Mouse (Mus musculus) CD4-positive naive resting alpha-beta T cell, adult 76 days (primary cell): ENCODE measurements around the gene Kcnq1. TPM values are rescaled to one million over a fixed set of nuclear protein-coding genes. Genes with fewer than 3 reads are reported as not detected.

ENCODE experiments used
- total RNA-seq: library from RNA; stranded (reverse); gene quantifications from one replicate; pipeline ENCODE4 v1.2.4, GENCODE M21; 2023

Gene Kcnq1
- total RNA-seq = not detected

DNA sequence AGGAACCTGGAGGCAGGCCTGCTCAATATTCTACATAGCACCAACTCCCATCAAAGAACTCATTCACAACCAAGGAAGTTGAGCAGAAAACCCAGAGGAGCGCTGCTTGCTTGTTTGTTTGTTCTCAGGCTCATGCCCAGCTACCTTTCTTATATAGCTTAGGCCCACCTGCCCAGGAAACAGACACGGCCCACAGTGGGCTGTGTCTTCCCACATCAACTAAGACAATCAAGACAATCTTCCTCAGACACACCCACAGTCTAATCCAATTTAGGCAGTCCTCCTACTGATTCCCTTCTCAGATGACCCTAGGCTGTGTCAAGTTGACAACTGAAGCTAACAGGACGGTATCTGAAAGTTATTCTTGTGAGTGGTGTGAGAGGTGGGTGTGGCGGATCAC lies at the start of gene Kcnq1:
Kcnq1 (plus strand) TSS at position 301 of the 400 bp plus-strand sequence.

DNA sequence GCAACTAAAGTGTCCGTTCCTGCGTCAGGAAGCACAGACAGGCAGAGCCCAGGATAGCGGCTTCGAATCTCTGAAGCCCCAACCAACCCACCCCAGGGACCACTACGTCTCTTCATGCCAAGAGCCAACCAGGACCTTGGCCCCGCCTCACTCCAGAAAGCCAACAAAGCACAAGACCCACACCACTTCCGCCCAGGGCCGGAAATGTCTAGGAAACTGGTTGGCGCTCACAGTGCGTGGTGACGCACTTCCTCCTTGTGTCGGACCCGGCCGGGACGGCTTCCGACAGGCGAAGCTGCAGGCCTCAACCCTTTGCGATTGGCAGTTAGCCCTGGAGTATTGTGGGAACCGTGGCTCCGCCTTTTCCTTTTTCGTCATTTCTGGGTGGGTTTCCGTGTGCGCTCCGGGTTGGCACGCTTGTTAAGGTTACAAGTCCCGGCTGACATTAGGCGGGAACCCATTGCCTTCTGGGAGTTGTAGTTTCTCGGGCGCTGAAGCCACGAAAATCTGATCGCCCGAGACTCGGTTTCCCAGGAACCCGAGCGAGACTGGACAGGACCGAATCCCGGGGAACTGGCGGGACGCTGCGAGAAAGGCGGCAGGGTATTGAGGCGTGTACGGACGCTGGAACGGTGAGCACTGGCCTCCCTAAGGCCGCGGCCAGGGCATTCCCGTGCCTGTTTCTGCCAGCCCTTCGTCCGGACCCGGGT lies 37.1 kb upstream of the Kcnq1 start, which contains the start of gene Tssc4:
Tssc4 (plus strand) TSS at position 368 of the 710 bp plus-strand sequence.

GRCm38 (mm10) chr7:143094592-143095553 lies 11.3 kb upstream of the Kcnq1 start, which contains the start of gene Trpm5:
Gene Trpm5 (minus strand): TSS chr7:143094642.

DNA sequence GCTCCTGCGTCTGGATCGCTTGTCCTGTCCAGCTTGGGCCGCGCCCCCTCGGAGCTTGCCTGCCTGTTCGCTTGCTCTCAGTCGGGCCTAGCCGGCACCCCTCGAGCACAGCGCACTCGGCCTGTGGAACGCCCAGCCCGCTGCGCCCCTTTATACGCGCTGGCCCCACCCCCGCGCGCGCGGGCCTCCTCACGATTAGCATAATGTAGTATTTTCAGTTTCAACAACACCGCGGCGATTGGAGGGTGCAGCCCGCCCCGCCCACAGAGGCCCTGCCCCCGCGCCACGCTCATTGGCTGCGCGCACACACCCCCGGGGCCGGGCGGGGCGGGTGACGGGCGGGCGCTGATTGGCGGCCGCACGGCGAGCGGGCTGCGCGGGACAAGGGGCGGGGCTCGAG lies 354.7 kb downstream of the Kcnq1 start, which contains the start of gene Cdkn1c:
Cdkn1c (minus strand) TSS at position 177 of the 400 bp plus-strand sequence.

GRCm38 (mm10) chr7:143473347-143474101 lies 367.4 kb downstream of the Kcnq1 start, which contains the start of gene Slc22a18:
Gene Slc22a18 (plus strand): TSS chr7:143473736.

Other genes with a start within 250 kb of the Kcnq1 start
- gene Th, start 175.2 kb upstream of the Kcnq1 start, total RNA-seq = not detected
- gene Ascl2, start 137.1 kb upstream of the Kcnq1 start, total RNA-seq = not detected
- gene Tspan32, start 101.3 kb upstream of the Kcnq1 start, total RNA-seq = 147 TPM
- 39.8 TPM for gene Cd81, start 53.6 kb upstream of the Kcnq1 start, total RNA-seq
- 12.6 TPM for gene Tssc4, start 37.1 kb upstream of the Kcnq1 start, total RNA-seq
- gene Trpm5, start 11.7 kb upstream of the Kcnq1 start, total RNA-seq = 0.35 TPM